Mouse (Mus musculus): ENCODE measurements around the gene Atg4b.
A peak's percentile ranks its signal among the peaks of the same experiment; 100 is the strongest.

Atg4b gene

GRCm38 (mm10) chr1:93751290-93751689, at the start of gene Atg4b:
Atg4b (plus strand) TSS chr1:93751500.
- no peak for DNase-seq

- no peak for DNase-seq
Measured at GRCm38 (mm10) chr1:93702106-93702505, 49.2 kb upstream of the Atg4b start.

- no peak for DNase-seq
Measured at GRCm38 (mm10) chr1:93703472-93704048, 47.7 kb upstream of the Atg4b start.

- no peak for DNase-seq
Measured at GRCm38 (mm10) chr1:93704341-93704740, 47.0 kb upstream of the Atg4b start.

- DNase-seq, result no peak
Measured at GRCm38 (mm10) chr1:93705389-93705788, 45.9 kb upstream of the Atg4b start.

- DNase-seq, result no peak
Measured at GRCm38 (mm10) chr1:93716166-93716565, 35.1 kb upstream of the Atg4b start.

- no peak for DNase-seq
Measured at GRCm38 (mm10) chr1:93721557-93721956, 29.7 kb upstream of the Atg4b start.

GRCm38 (mm10) chr1:93724623-93725022, 26.7 kb upstream of the Atg4b start:
- DNase-seq, result no peak

GRCm38 (mm10) chr1:93725665-93726064, 25.6 kb upstream of the Atg4b start:
- DNase-seq, result no peak

GRCm38 (mm10) chr1:93726116-93726515, 25.2 kb upstream of the Atg4b start:
- no peak for DNase-seq

- DNase-seq, result peak; percentile 26
Measured at GRCm38 (mm10) chr1:93726974-93727373, 24.3 kb upstream of the Atg4b start.

GRCm38 (mm10) chr1:93731103-93731502, 20.2 kb upstream of the Atg4b start:
- DNase-seq, result no peak

GRCm38 (mm10) chr1:93731880-93732281, 19.4 kb upstream of the Atg4b start:
- no peak for DNase-seq

GRCm38 (mm10) chr1:93735859-93736258, 15.4 kb upstream of the Atg4b start:
- DNase-seq, result no peak

GRCm38 (mm10) chr1:93737711-93738110, 13.6 kb upstream of the Atg4b start:
- no peak for DNase-seq

GRCm38 (mm10) chr1:93740671-93741070, 10.6 kb upstream of the Atg4b start:
- no peak for DNase-seq

GRCm38 (mm10) chr1:93741987-93742386, 9.3 kb upstream of the Atg4b start:
- no peak for DNase-seq

- no peak for DNase-seq
Measured at GRCm38 (mm10) chr1:93742910-93743309, 8.4 kb upstream of the Atg4b start.

- DNase-seq, result no peak
Measured at GRCm38 (mm10) chr1:93746179-93746578, 5.1 kb upstream of the Atg4b start.

GRCm38 (mm10) chr1:93748539-93748938, 2.8 kb upstream of the Atg4b start:
- DNase-seq, result no peak

GRCm38 (mm10) chr1:93753911-93754572, 2.7 kb downstream of the Atg4b start:
- DNase-seq, result no peak

- DNase-seq, result peak; percentile 96
Measured at GRCm38 (mm10) chr1:93754573-93755290, 3.4 kb downstream of the Atg4b start, which contains the start of gene Thap4. Thap4 (minus strand) TSS chr1:93754864.

GRCm38 (mm10) chr1:93755291-93755610, 4.0 kb downstream of the Atg4b start:
- DNase-seq, result no peak

GRCm38 (mm10) chr1:93755618-93756017, 4.3 kb downstream of the Atg4b start:
- no peak for DNase-seq
